Mouse (Mus musculus): ENCODE measurements around the gene Tmigd3.

Tmigd3 gene

GRCm38 (mm10) chr3:105932240-105933071 lies 61.8 kb downstream of the Tmigd3 start, which contains the start of gene I830077J02Rik:
TSS of gene I830077J02Rik (minus strand) at chr3:105932664.
- no peak for DNase-seq (ENCODE audit: low spot score in 2 of 2)

DNA sequence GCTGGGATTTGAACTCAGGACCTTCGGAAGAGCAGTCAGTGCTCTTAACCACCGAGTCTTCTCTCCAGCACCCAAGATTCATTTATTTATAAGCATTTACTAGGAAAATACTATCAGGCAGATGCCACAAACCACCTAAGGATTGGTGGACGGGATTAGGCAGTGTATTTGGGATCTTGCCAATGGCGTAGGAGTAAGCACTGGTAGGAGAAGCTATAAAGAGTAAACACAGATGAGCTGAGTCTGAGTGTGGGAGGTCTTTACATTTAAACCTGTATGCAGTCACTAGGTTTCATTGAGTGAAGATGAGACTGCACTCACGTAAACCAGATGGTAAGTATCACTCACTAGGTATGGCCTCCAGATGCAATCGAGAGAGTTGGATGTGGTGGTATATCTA lies 63.2 kb downstream of the Tmigd3 start:
- peak; percentile 25 to 37 for DNase-seq (ENCODE audit: low spot score in 2 of 2)

DNA sequence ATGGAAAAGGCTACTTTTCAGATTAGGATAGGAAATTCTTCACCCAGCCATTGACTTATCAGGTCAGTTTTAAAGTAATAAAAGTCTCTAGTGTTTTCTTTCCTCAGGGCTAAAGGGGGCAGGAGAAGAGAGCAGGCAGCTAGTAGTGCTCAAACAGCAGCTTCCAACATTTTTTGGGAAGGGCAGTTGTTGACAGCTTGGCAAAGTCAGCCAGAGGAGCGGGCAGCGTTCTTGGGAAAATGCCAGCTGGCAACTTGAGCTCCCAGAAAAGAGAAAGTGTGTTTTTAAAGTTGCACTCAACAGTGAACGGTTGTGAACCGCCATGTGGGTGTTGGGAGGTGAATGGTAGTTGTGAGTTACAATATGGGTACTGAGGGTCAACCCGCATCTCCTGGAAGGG lies 64.3 kb downstream of the Tmigd3 start:
- DNase-seq (ENCODE audit: low spot score in 2 of 2) = no peak

GRCm38 (mm10) chr3:105936111-105936510 lies 65.4 kb downstream of the Tmigd3 start:
- DNase-seq (ENCODE audit: low spot score in 2 of 2) = no peak

GRCm38 (mm10) chr3:105951348-105951747 lies 80.6 kb downstream of the Tmigd3 start:
- no peak for DNase-seq (ENCODE audit: low spot score in 2 of 2)

DNA sequence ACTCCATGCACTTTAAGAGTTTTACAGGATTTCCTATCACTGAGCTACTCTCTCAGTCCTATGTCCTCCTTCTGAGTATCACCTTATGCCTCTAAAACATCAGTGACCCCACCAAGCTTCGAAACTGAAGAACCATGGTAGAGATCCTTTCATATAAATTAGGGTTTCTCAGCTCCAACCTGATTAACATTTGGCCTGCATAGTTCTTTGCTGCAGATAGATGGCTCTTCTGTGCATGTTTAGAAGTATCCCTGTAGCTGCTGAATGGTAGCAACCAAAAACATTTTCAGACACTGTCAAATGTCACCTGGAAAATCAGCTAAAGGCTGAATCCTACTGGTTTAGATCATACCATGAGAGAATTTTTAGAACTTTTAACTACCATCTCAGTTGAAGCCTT lies 86.5 kb downstream of the Tmigd3 start:
- no peak for DNase-seq (ENCODE audit: low spot score in 2 of 2)

GRCm38 (mm10) chr3:105958204-105958603 lies 87.5 kb downstream of the Tmigd3 start:
- no peak for DNase-seq (ENCODE audit: low spot score in 2 of 2)

DNA sequence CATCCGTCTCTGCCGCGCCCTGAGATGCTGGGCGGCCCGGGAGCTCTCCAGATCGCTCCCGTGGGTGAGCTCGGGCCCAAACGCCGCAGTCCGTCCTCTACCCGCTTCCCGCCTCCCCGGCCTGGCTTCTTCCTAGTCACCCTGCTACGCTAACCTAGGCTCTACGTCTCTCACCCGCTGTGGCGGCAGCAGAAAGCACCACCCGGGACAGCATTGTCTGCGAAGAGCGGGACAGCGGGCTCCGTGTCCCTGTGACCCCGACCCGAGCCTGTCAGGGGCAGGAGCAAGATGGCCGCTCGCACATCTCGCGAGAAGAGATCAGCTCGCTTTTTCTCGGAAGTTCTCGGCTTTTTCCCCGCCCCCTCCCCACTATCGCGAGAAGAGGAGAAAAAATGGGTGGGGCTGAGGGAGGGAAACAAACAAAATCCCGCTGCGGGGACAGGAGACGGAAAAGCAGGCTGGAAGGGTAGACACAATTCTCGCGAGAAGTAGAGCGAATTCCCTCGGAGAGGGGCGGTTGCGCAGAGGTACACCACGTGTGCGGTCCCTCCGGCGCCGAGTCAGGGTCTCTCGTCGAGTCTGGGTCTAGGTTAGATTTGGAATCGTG lies 88.4 kb downstream of the Tmigd3 start, which contains the start of gene Wdr77:
Gene Wdr77, plus strand, starts transcription at position 396 of the 607 bp plus-strand sequence.
- peak; percentile 95 to 96 for DNase-seq (ENCODE audit: low spot score in 2 of 2)

DNA sequence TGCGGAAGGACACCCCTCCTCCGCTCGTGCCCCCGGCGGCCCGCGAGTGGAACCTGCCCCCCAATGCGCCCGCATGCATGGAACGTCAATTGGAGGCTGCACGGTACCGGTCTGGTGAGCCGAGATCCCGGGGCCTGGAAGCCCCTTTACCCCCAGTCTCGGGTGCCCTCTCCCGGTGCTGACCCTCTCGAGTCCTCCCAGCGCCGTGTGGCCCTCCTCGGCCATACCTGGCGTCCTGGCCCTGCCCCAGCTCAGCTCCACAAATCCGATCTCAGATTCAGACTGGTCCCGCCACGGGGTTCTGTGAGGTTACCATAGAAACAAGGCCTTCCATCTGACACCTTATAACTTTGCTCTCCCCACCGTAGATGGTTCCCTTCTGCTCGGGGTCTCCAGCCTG lies 88.9 kb downstream of the Tmigd3 start:
- DNase-seq (ENCODE audit: low spot score in 2 of 2) = no peak

DNA sequence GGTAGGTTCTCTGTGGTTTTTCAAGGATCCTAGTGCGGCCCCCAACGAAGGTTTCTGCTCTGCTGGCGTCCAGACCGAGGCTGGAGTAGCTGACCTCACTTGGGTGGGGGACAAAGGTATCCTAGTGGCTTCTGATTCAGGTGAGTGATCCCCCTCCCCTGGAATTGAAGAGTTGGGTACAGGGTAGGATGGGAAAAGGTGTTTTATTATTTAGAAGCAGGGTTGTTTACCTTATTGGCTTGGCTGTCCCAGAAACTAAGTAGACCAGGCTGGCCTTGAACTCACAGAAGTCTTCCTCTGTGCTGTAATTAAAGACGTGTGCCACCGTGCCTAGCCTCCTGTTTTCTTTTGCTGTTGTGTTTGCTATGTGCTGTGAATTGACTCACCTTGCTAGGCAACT lies 89.3 kb downstream of the Tmigd3 start, which contains the start of gene Atp5f1:
Gene Atp5f1, minus strand, starts transcription at position 101 of the 400 bp plus-strand sequence.
- no peak for DNase-seq (ENCODE audit: low spot score in 2 of 2)

DNA sequence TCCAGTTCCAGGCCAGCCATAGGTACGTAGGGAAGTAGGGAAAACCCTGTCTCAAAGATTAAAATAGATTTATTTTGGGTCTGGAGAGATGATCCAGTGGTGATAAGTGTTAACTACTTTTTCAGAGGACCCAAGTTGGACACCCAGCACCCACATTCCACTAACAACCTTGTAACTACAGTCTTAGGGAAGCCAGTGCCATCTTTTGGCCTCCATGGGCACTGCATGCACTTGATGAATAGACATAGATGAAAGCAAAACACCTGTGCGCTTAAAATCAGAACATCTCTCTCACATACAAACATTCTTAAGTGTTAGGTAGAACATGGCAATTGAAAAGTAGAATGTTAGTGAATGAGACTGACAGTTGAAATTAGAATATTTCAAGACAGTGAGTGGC lies 90.0 kb downstream of the Tmigd3 start:
- DNase-seq (ENCODE audit: low spot score in 2 of 2) = no peak

GRCm38 (mm10) chr3:105971831-105972446 lies 101.2 kb downstream of the Tmigd3 start:
- no peak for DNase-seq (ENCODE audit: low spot score in 2 of 2)

- no peak for DNase-seq (ENCODE audit: low spot score in 2 of 2)
Measured at GRCm38 (mm10) chr3:105973411-105973810, 102.7 kb downstream of the Tmigd3 start, which contains the start of gene Ovgp1. TSS of gene Ovgp1 (plus strand) at chr3:105973711.

Measured in right cerebral cortex, adult 2 months (tissue).